Mouse (Mus musculus): ENCODE results near the gene Dido1. TPM values are rescaled to one million over a fixed set of nuclear protein-coding genes. Genes with fewer than 3 reads are reported as not detected.

Dido1 gene
- 37.2 and 42.1 TPM in 2 replicates for polyA plus RNA-seq (2016; fragmentation: Nextera tagmentation; extraction: Ambion mirVana)

DNA sequence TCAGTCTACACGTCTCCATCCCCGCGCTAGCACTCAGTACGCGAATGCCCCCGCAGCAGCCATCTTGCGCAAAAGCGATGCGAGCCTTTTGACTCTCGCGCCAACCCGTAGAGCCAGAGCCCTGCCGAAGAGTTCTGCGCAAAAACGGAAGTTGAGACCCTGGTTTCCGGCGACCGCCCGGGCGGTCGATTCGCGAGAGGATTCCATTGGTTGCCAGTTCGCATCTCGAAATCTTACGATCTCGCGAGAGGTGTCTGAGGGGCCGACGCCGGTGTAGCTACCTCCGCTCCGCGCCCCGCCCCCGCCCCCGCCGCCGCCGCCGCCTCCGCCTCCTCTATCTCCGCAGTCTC is at the start of gene Dido1, which contains the start of gene Gid8:
Dido1 (minus strand) TSS at position 77 of the 350 bp plus-strand sequence.
Gid8 (plus strand) TSS at position 195 of the 350 bp plus-strand sequence.
- Histone ChIP-seq H3K9me3 (replicated peaks) (no peaks in the 10 kb centered on the region), H3K36me3 (peaks cover 18% of the 10 kb centered on the region), H3K4me1 (peaks cover 20% of the 10 kb centered on the region), H3K27me3 (no peaks in the 10 kb centered on the region), H3K9ac (peak within 1 kb of the TSS; percentile 98), H3K27ac (peak within 1 kb of the TSS; percentile 90), H3K4me2 (replicated peaks) (peak within 1 kb of the TSS; percentile 89), H3K4me3 (peak within 1 kb of the TSS; percentile 91)
- peak; percentile 95 for ATAC-seq (ENCODE audit: low FRiP score)
- under 1% methylated on average over 43 of the region's 43 CpGs for WGBS

DNA sequence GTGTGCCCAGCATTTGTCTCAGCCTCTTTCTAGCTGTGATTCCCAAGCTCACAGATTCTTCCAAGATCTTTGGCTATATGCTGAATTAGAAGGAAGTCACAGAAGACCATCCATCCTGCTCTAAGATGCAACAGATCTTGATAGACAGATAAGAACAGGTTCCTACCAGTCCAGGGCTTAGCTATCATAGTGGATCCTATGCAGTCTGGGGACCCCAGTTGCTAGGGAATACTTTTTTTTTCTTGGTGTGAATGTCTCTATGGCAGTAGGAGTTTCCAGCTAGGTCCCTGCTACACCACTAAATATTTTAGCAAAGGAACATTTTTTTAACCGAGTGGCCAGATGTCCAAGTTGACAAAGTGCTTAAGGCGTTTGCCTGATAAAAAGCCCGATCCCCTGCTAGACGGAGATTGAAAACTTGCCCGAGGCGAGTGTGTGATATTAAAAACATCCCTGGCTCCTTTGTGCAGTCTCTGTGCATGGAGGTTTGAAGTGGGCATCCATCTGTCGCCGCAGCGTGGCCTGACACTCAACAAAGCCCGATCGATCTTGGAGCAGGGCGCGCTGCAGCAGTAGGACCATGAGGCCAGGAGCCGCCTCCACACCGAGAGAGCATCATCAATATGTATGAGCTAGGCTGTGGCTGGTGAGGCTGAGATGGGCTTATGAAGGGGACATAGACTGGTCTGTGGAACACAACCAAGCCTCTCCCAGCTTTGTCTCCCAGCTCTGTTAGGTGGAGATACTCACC is 48.9 kb upstream of the Dido1 start:
- no peak overlapping the region for H3K4me3 ChIP-seq
- 31% methylated on average over 15 of the region's 15 CpGs for WGBS
- no peaks in the 10 kb centered on the region for H3K36me3 ChIP-seq
- H3K4me2 ChIP-seq (replicated peaks) = peak overlapping the region; percentile 11; the same call in 1 of the 2 replicates
- no peaks in the 10 kb centered on the region for H3K9me3 ChIP-seq (replicated peaks)
- peak overlapping the region; percentile 77 for H3K27ac ChIP-seq
- peak; percentile 86 for ATAC-seq (ENCODE audit: low FRiP score)
- no peak overlapping the region for H3K9ac ChIP-seq
- H3K4me1 ChIP-seq = peaks cover 27% of the 10 kb centered on the region
- no peaks in the 10 kb centered on the region for H3K27me3 ChIP-seq

DNA sequence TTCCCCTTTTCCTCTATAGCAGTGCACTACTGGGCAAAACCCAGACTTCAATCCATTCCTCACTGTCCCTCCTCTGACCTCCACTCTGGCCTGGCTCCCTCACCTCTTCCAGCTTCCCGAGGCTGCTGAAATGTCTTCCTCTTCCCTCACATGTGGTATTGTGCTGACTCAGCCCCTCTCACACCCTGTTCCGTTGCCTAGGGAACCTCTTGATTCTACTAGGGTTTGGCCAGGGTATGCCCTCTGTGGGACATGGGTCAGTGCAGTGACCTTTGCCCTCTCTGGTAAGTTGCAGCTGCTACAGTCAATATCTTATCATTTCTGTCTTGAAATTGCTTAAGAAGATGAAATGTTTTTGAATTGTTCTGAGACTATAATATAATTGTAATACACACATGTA is 47.0 kb upstream of the Dido1 start:
- 21% methylated on average over 2 of the region's 2 CpGs for WGBS
- Histone ChIP-seq H3K9me3 (replicated peaks) (no peaks in the 10 kb centered on the region), H3K27me3 (peaks cover 6% of the 10 kb centered on the region), H3K27ac (no peak overlapping the region), H3K4me1 (peaks cover 27% of the 10 kb centered on the region), H3K36me3 (no peaks in the 10 kb centered on the region), H3K4me2 (replicated peaks) (no peak overlapping the region), H3K9ac (no peak overlapping the region), H3K4me3 (no peak overlapping the region)
- no peak for ATAC-seq (ENCODE audit: low FRiP score)

DNA sequence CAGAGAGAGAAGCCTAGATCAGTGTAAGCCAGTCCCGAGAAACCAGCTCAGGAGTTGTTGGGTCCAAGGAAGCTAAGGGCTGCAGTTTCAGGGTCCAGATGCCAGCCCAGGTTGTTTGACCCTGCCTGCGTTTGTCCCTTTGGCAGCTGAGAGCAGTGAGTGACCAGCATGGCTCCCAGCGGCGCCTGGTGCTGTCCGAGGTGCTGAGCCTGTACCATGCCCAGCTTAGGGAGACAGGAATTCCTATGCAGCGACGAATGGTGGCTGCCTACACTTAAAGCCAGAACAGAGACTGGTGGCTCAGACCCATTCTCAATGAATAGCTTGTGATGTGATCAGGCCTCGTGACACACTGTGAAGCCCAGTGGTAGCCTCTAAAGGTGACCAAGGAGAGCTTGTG is 46.1 kb upstream of the Dido1 start:
- 5% methylated on average over 8 of the region's 8 CpGs for WGBS
- Histone ChIP-seq H3K4me2 (replicated peaks) (no peak overlapping the region), H3K9me3 (replicated peaks) (no peaks in the 10 kb centered on the region), H3K36me3 (no peaks in the 10 kb centered on the region), H3K4me1 (peaks cover 27% of the 10 kb centered on the region), H3K4me3 (no peak overlapping the region), H3K27ac (no peak overlapping the region), H3K9ac (no peak overlapping the region), H3K27me3 (peaks cover 6% of the 10 kb centered on the region)
- ATAC-seq (ENCODE audit: low FRiP score) = no peak

DNA sequence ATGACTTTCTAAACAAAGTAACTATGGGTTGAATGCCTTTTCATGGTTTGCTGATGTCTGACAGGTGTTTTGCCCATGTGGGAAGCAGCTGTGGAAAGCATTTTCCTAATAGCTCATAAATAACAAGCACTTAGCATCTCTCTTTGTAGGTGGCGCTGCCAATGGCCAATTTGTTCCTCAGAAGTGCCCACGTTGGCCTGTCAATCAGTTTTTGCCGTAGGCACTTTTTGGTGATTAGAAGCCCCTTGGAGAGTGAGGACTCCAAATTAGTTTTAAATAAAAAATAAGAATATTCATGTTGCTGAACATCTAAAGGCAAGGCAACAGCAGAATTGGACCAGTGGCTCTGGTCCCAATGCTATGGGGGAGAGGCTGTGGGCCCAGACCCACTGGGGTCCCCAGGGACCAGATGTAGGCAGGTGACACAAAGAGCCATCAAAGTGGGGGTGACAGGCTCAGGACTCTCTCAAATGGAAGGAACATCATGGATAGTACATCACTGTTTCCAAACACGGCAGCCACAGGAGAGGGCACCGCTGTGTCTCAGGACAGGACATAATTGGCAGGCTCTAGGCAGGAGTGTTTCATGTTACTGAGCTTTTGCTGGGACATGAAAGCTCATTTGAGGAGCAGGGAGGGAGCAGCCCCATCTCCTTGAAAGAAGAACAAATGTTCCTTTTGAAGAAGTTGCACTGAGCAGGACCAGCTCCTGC is 45.3 kb upstream of the Dido1 start:
- no peak for ATAC-seq (ENCODE audit: low FRiP score)
- H3K27ac ChIP-seq = no peak overlapping the region
- no peak overlapping the region for H3K4me3 ChIP-seq
- no peak overlapping the region for H3K4me2 ChIP-seq (replicated peaks)
- H3K9ac ChIP-seq = no peak overlapping the region
- WGBS = 56% methylated on average over 5 of the region's 5 CpGs
- no peaks in the 10 kb centered on the region for H3K9me3 ChIP-seq (replicated peaks)
- peaks cover 27% of the 10 kb centered on the region for H3K4me1 ChIP-seq
- H3K36me3 ChIP-seq = no peaks in the 10 kb centered on the region
- peaks cover 6% of the 10 kb centered on the region for H3K27me3 ChIP-seq

DNA sequence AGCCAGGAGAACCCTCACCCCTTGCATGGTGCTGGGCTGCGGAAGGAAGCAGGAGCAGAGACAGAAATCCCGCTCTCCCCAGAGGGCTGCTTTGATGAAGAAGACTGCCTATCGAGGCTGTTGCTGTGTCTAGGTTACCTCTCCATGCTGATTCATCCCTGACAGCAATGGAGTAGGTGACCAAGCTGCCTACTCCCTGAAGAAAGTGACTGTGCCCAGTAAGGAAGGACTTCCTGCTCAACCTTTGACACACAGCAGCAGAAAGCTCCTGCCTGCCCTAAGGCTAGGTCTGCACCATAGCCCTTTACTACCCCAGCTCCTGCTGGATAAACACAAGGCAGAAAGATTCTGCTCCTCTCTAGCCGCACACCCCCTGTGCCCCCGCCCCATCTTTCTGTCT is 39.1 kb upstream of the Dido1 start:
- H3K9me3 ChIP-seq (replicated peaks) = no peaks in the 10 kb centered on the region
- 58% methylated on average over 5 of the region's 5 CpGs for WGBS
- no peak overlapping the region for H3K9ac ChIP-seq
- ATAC-seq (ENCODE audit: low FRiP score) = no peak
- H3K36me3 ChIP-seq = no peaks in the 10 kb centered on the region
- H3K27ac ChIP-seq = no peak overlapping the region
- H3K4me1 ChIP-seq = peaks cover 9% of the 10 kb centered on the region
- H3K4me3 ChIP-seq = no peak overlapping the region
- peaks cover 6% of the 10 kb centered on the region for H3K27me3 ChIP-seq
- H3K4me2 ChIP-seq (replicated peaks) = no peak overlapping the region

DNA sequence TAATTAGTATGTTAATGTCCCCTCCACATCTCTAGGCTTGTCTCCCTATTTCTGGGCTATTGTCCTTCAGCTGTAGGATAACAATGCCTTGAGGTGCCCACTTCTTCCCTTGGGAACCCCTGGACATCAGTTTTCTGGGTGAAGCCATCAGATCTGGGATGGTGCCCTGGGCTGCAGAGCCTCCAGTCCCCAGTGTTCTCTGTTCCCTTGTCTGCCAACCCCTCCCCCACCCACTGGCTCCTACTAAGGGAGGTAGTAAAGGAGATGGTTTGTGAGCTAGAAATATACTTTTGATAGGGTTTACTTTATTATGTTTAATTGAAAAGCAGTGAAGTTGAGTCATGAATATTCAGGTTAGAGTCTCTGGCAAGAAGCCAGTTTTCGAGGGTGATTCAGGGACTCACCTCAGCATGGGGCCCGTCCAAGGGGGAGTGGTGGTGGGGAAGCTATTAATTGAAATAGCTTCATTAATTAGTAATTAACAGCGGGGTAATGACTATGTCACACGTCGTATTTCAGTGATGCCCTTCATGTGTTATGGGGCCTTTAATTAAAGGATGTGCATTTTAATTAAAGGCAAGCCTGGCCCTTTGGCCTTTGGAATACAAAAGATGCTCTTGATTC is 36.9 kb upstream of the Dido1 start:
- no peak overlapping the region for H3K4me2 ChIP-seq (replicated peaks)
- H3K9ac ChIP-seq = no peak overlapping the region
- no peaks in the 10 kb centered on the region for H3K36me3 ChIP-seq
- H3K4me3 ChIP-seq = no peak overlapping the region
- H3K27me3 ChIP-seq = no peaks in the 10 kb centered on the region
- H3K9me3 ChIP-seq (replicated peaks) = no peaks in the 10 kb centered on the region
- H3K4me1 ChIP-seq = peaks cover 9% of the 10 kb centered on the region
- WGBS = 21% methylated on average over 5 of the region's 5 CpGs
- 0 out of 2 replicates have a peak, but pooled peaks have one; percentile 61 for ATAC-seq (ENCODE audit: low FRiP score)
- no peak overlapping the region for H3K27ac ChIP-seq

DNA sequence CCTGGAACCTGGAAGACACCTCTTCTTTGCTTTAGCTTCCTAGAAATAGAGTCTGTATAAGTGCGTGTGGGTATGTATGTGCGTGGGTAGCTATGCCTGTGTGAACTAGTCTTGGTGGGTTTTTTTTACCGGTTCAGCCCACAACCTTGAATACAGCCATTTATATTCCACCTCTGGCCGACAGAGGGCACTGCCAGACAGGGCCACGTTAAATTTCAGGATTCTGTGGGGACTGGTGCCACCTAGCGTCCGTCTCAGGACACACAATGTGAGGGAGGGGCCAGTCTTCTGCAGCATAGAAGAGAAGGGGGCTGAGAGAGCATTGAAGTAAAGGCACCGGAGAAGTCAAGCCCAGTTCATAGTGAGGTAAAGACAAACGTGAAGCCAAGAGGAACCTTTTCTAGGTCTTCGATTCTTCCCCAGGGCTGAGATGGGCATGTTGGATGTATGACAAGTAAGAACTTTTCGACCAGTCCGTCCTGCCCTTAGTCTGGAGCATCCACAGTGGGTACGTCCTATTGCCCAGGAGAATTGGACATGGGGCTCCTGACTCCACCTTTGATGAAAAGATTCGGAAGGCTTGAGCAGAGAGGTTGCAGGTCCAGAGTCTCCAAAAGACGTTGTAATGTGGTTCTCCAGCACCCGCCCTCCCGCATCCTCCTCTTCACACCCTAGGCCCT is 35.6 kb upstream of the Dido1 start:
- H3K9ac ChIP-seq = no peak overlapping the region
- H3K4me3 ChIP-seq = no peak overlapping the region
- no peaks in the 10 kb centered on the region for H3K36me3 ChIP-seq
- no peaks in the 10 kb centered on the region for H3K9me3 ChIP-seq (replicated peaks)
- H3K4me2 ChIP-seq (replicated peaks) = no peak overlapping the region
- peak; percentile 52 for ATAC-seq (ENCODE audit: low FRiP score)
- 36% methylated on average over 17 of the region's 17 CpGs for WGBS
- no peaks in the 10 kb centered on the region for H3K27me3 ChIP-seq
- H3K4me1 ChIP-seq = peaks cover 9% of the 10 kb centered on the region
- no peak overlapping the region for H3K27ac ChIP-seq

DNA sequence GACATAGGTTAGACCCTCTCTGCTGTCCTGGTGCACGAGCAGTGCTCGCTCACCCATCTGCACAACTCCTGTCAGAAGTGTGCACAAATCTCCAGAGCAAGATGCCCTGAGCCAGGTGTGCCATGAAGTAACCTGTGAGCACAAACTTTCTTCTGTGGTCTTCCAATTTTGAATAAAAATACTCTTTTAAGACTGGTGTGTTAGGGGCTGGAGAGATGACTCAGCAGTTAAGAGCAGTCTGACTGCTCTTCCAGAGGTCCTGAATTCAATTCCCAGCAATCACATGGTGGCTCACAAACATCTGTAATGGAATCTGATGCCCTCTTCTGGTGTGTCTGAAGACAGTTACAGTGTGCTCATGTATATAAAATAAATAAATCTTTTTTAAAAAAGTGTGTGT is 33.5 kb upstream of the Dido1 start:
- no peaks in the 10 kb centered on the region for H3K36me3 ChIP-seq
- 87% methylated on average over 2 of the region's 2 CpGs for WGBS

DNA sequence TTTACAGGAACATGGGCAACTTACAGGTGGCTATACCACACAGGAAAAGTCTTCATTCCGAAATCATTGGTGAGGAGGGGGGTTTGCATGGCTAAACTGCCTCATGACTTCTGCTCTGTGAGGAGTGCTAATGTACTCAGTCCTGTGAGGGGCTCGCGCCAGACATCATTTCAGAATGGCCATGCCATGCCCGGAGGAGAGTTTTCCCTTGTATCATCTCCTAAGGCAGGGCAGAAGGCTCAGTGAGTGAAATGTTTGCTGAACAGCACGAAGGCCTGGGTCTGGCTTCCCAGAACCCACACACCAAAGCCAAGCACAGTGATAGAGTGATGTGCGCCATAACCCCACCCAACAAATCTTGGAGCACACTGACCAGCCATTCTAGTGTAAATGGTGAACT is 33.0 kb upstream of the Dido1 start:
- no peak overlapping the region for H3K9ac ChIP-seq
- H3K4me3 ChIP-seq = no peak overlapping the region
- ATAC-seq (ENCODE audit: low FRiP score) = no peak
- H3K4me1 ChIP-seq = peaks cover 9% of the 10 kb centered on the region
- H3K27ac ChIP-seq = no peak overlapping the region
- H3K27me3 ChIP-seq = no peaks in the 10 kb centered on the region
- 86% methylated on average over 6 of the region's 6 CpGs for WGBS
- H3K36me3 ChIP-seq = no peaks in the 10 kb centered on the region
- no peaks in the 10 kb centered on the region for H3K9me3 ChIP-seq (replicated peaks)
- no peak overlapping the region for H3K4me2 ChIP-seq (replicated peaks)

More for the DNA sequence above, 33.5 kb upstream of the Dido1 start:
- H3K9ac ChIP-seq = no peak overlapping the region
- no peak for ATAC-seq (ENCODE audit: low FRiP score)
- no peaks in the 10 kb centered on the region for H3K27me3 ChIP-seq
- H3K4me1 ChIP-seq = peaks cover 9% of the 10 kb centered on the region
- H3K4me3 ChIP-seq = no peak overlapping the region
- H3K4me2 ChIP-seq (replicated peaks) = no peak overlapping the region
- H3K9me3 ChIP-seq (replicated peaks) = no peaks in the 10 kb centered on the region
- H3K27ac ChIP-seq = no peak overlapping the region

DNA sequence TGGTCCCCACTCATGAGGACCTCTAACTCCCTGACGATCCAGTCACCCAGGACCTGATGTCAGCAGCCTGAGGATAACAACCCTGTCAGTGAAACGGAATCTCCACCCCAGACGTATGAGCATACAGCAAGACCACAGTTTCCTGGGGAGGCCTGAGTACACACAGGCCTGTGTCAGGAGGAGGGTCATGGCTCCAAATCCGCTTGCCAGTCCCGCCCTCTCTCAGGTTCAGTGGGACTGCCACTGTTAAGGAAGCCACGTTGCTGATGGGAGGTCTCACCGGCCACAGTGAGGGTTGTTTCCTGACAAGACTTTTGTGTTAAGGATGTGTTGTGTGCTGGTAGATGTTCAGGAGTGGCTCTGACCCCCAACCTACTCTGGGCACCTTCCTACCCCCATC is 31.6 kb upstream of the Dido1 start:
- WGBS = 77% methylated on average over 7 of the region's 7 CpGs
- H3K9me3 ChIP-seq (replicated peaks) = no peaks in the 10 kb centered on the region

DNA sequence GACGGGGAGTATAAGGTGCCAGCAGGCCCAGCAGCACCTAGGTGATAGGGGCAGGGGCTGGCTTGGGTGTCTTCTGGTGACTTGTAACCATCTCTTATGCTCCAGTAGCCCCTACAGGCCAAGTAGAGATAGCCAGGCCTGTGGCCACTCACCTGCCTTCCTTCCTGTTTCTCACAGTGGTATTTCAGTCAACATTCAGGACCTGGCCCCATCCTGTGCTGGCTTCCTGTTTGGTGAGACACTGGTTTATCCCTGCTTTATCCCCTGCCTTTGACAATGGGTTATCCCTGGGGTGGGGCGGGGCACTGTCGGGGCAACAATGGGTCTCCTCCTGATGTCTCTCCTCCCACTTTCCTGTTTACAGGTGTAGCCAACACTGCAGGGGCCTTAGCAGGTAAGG is 30.6 kb upstream of the Dido1 start:
- ATAC-seq (ENCODE audit: low FRiP score) = no peak
- Histone ChIP-seq H3K4me1 (no peaks in the 10 kb centered on the region), H3K36me3 (no peaks in the 10 kb centered on the region), H3K9ac (no peak overlapping the region), H3K27ac (no peak overlapping the region), H3K9me3 (replicated peaks) (no peaks in the 10 kb centered on the region), H3K27me3 (no peaks in the 10 kb centered on the region), H3K4me2 (replicated peaks) (no peak overlapping the region), H3K4me3 (no peak overlapping the region)
- 30% methylated on average over 3 of the region's 3 CpGs for WGBS

More for the DNA sequence above, 31.6 kb upstream of the Dido1 start:
- H3K4me3 ChIP-seq = no peak overlapping the region
- ATAC-seq (ENCODE audit: low FRiP score) = no peak
- H3K4me1 ChIP-seq = peaks cover 2% of the 10 kb centered on the region
- H3K36me3 ChIP-seq = no peaks in the 10 kb centered on the region
- H3K27ac ChIP-seq = no peak overlapping the region
- H3K9ac ChIP-seq = no peak overlapping the region
- H3K4me2 ChIP-seq (replicated peaks) = no peak overlapping the region
- no peaks in the 10 kb centered on the region for H3K27me3 ChIP-seq
